Mouse (Mus musculus): ENCODE measurements around the gene Zfp772.
A peak's percentile ranks its signal among the peaks of the same experiment; 100 is the strongest.
"Not testable (repeated sequence)": the region's sequence is repeated elsewhere in the genome, so short reads cannot be mapped to it uniquely, and the experiment has no call there.

Zfp772 gene

DNA sequence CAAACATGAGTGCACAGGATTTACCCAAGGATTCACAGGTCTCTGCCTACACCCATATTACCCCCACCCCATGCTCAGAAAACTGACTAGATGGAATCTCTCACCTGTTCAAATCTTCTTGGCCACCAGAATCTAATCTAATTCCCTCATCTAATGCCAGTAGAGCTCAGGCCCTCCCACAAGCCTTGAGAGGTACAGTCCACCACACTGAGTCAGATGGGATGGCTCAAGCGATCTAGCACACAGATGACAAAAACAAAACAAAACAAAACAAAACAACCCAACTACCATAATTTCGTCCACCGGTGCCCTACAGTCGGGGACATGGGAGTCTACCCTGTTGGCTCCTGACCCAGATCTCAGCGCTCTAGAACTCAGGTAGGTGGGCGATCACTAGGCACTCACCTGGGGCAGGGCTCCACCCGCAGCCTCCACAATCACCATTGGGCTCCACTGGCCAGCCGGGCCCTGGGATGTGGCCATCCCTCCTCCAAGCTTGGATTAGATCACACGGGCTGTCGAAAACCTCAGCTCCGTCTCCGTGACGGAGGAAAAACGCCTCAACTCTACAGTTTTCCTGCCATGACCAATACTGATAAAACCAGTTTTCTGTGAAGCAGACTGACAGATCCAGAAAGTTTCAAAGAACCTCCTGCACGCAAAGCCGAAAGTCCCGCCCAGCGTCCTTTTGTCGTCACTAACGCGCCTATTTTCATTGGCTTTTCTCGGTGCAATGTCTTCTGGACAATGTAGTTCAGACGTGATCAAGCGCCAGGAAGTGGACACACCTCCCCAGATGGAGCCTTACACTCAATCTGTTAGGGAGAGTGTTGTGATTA is at the start of gene Zfp772:
TSS of gene Zfp772 (minus strand) at position 686 of the 839 bp plus-strand sequence.
- peak; percentile 65 for DNase-seq

DNA sequence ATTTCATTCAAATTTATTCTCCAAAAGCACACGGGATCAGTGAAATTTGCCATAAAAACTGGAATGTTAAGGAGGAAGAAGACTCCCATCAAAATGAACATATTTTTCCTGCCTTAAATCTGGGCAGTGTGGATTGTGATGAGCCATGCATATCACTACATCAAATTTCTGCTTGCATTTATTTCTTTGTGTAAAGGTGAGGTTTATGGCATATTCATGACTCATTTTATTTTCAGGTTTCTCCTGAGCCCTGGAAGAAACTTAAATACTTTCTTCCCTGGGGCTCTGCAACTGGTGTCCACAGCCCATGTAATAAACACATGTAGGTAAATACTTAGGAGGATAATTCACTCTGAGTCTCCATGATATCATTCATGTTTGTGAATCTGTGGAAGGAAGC is 37.4 kb upstream of the Zfp772 start, which contains the start of gene Vmn2r29:
TSS of gene Vmn2r29 (minus strand) at position 101 of the 400 bp plus-strand sequence.
- not testable (repeated sequence) for DNase-seq

DNA sequence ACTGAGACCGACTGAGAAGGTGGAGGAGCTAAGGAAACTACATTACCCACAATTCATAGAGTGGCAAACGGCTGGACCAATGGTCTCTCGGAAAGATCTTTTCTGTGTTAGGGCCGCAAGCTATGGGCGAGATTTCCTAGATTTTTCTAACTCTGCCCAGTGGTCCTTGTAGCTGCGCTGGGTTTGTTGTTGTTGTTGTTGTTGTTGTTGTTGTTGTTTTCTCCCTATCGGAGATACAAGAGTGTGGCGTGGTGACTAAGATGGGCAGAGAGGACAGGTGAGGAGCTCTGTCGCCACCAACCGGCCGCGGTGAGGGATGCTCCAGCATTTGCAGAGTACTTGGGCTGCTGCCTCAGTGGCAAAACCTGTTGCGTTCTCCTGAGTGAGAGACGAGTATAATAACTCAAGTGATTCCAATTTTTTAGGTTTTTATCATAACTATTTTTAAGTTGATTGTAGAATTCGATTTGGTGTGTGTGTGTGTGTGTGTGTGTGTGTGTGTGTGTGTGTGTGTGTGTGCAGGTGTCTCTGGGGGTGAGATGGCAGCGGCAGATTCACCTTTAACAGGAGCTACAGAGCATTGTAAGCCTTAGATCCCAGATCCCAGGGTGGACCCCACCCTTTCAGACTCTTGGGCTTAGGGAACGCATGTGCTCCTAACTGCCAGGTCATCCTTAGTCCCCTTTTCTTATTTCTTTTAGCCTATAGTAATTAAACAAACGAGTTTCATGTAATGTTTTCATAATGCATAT is 21.4 kb downstream of the Zfp772 start:
- DNase-seq = peak; percentile 78

DNA sequence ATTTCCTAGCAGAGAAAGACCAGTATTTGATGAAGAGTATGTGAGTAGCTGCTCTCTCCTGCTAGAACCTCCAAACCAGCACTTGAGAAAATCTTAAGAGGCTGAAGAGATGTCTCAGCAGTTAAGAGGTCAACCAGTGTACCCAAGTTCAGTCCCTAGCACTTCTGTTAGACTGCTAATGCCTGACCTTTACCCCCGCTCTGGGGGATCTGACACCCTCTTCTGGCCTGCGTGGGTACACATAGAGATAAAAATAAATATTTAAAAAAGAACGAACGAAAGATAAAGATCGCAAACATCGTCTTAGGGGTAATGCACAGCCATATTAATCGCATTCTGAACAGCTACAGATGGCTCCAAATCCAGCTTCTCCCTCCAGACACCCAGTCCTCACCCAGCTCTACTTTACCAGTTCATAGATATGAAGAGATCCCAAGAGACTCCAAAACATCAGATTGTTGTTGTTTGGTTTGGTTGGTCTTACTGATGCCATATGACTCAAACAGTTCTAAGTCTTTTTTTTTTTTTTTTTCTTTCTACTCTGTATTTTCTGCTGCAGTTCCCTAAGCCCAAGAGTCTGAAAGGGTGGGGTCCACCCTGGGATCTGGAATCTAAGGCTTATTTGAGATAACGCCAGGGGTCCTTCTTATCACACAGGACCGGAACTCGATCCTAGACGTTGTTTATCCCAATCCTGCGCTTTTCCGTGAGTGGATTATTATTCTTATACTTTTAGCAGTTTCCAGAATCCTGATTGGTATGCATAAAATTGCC is 22.2 kb downstream of the Zfp772 start:
- no peak for DNase-seq

DNA sequence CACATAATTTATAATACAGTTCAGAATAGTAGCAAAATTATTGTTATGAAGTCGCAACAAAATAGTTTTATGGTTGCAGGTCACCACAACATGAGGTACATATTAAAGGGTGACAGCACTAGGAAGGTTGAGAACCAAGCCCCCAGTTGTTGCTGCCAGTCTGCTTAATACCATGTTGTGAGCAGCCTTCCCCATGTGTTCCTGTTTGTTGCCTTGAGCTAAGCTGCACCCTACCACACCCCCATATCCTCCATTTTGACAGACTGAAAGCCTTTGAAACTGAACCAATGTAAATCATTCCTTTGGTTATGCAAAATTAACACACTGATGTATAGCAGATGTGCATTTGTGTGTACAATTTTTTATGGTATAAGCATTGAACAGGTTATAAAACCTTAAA is 23.9 kb downstream of the Zfp772 start:
- DNase-seq = no peak

DNA sequence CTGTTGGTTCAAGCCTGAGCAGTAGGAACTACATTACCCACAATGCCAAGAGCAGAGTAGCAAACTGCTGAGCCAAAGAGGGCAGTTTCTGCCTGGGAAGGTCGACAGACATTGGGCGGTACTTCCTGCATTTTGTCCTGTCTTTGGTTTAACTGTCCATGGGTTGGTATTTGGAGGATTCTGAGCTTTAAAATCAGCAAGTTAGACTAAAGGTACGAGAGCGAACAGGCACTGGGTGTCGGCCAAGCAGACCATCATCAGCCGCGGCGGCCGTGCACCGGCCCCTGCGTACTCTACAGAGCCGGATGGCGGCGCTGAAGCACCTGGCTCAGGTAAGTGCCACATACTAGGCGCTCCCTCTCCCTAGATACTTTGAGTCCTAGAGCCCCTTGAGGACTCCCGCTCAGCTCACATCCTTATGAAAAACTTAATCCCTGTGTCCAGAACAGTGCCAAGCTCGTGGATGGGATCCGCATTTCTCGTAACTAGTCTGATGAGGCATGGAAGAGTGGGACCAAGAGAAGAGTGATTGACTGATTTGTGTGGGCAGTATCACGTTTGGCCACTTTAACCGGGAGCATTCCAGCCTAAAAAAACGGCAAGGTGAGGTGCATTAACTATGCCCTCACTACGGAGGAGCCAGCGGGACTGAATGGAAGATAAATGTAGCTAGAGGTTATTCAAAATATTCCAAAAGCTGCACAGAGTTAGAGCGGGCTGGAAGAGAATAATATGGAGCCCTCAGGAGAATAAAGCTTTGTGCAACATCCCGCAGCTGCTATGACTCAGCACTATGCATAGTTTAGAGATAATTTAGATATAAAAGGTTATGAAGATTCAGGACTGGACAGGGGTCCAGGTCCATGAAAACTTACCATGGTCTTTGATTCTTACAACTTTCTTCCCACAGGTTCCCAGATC is 38.3 kb downstream of the Zfp772 start, which contains the start of gene Zfp418:
TSS of gene Zfp418 (plus strand) at position 104 of the 921 bp plus-strand sequence.
- peak; percentile 72 for DNase-seq
